Mouse (Mus musculus) ES-Bruce4 (cell line): ENCODE results near the gene Ccdc71. TPM values are rescaled to one million over a fixed set of nuclear protein-coding genes. Genes with fewer than 3 reads are reported as not detected.
A peak's percentile ranks its signal among the peaks of the same experiment; 100 is the strongest.

ENCODE experiments used
- H3K27ac ChIP-seq: 2 replicates; pipeline ENCODE4 v1.5.1; 2012; ENCODE audit warnings: low read length, inconsistent platforms; ENCODE audit not compliant: insufficient read depth
- H3K27me3 ChIP-seq: 2 replicates; pipeline ENCODE4 v1.6.1; 2012; ENCODE audit warnings: mild to moderate bottlenecking, low read length, inconsistent platforms; ENCODE audit not compliant: control insufficient read depth, poor library complexity, insufficient read depth, severe bottlenecking
- H3K36me3 ChIP-seq: 2 replicates; pipeline ENCODE4 v1.6.1; 2012; ENCODE audit warnings: inconsistent platforms, mild to moderate bottlenecking, low read length, moderate library complexity; ENCODE audit not compliant: control insufficient read depth, poor library complexity, insufficient read depth, severe bottlenecking
- H3K4me1 ChIP-seq: one replicate; pipeline ENCODE4 v1.8.1; 2011; ENCODE audit warnings: low read length; ENCODE audit not compliant: control insufficient read depth, insufficient read depth
- H3K4me3 ChIP-seq: 2 replicates; pipeline ENCODE4 v1.5.1; 2011; ENCODE audit warnings: low read depth, mild to moderate bottlenecking, low read length
- H3K9ac ChIP-seq: 2 replicates; pipeline ENCODE4 v1.6.1; 2012; ENCODE audit warnings: low read depth, mild to moderate bottlenecking, inconsistent platforms; ENCODE audit not compliant: poor library complexity, severe bottlenecking
- H3K9me3 ChIP-seq: replicated peaks from 2 replicates; pipeline ENCODE4 v1.6.1; 2012; ENCODE audit warnings: mild to moderate bottlenecking, low read length, inconsistent platforms; ENCODE audit not compliant: control insufficient read depth, poor library complexity, insufficient read depth, severe bottlenecking
- CTCF ChIP-seq: IDR thresholded peaks from one replicate; pipeline ENCODE4 v1.8.1; 2011; ENCODE audit warnings: low read depth, low read length
- EP300 ChIP-seq: IDR thresholded peaks from 2 replicates; pipeline ENCODE4 v1.6.1; 2011; ENCODE audit warnings: low read depth, low read length; ENCODE audit not compliant: insufficient read depth
- POLR2A ChIP-seq: IDR thresholded peaks from one replicate; pipeline ENCODE4 v1.8.1; 2011; ENCODE audit warnings: low read length; ENCODE audit not compliant: insufficient read depth
- polyA plus RNA-seq: library from polyadenylated mRNA; stranded (reverse); fragments of >200 nt; gene quantifications from 2 replicates; pipeline ENCODE4 v1.2.4, GENCODE M21; 2011; ENCODE audit warnings: low read depth; ENCODE audit not compliant: missing spikeins, insufficient read depth, insufficient read length

The Ccdc71 gene
- polyA plus RNA-seq, 1 experiment: 31.6 TPM

GRCm38 (mm10) chr9:108462192-108462591, 1.9 kb downstream of the Ccdc71 start:
- peaks cover 4% of the 10 kb centered on the region for H3K4me1 ChIP-seq
- H3K27me3 ChIP-seq: no peaks in the 10 kb centered on the region
- no peaks in the 10 kb centered on the region for H3K9me3 ChIP-seq
- H3K36me3 ChIP-seq: peaks cover 13% of the 10 kb centered on the region
- no peak overlapping the region for H3K9ac ChIP-seq
- H3K27ac ChIP-seq: no peak overlapping the region
- H3K4me3 ChIP-seq: no peak overlapping the region
- no peak for TF ChIP-seq CTCF
- TF ChIP-seq POLR2A: no peak

- TF ChIP-seq POLR2A: no peak
- TF ChIP-seq EP300: no peak
- no peak for TF ChIP-seq CTCF
- H3K4me1 ChIP-seq: peaks cover 2% of the 10 kb centered on the region
- H3K9me3 ChIP-seq: no peaks in the 10 kb centered on the region
- no peak overlapping the region for H3K9ac ChIP-seq
- no peak overlapping the region for H3K4me3 ChIP-seq
- H3K27ac ChIP-seq: no peak overlapping the region
- no peaks in the 10 kb centered on the region for H3K27me3 ChIP-seq
- peaks cover 13% of the 10 kb centered on the region for H3K36me3 ChIP-seq
Observed at GRCm38 (mm10) chr9:108463713-108464112, 3.4 kb downstream of the Ccdc71 start.

GRCm38 (mm10) chr9:108466219-108466618, 5.9 kb downstream of the Ccdc71 start:
- no peaks in the 10 kb centered on the region for H3K27me3 ChIP-seq
- peaks cover 13% of the 10 kb centered on the region for H3K36me3 ChIP-seq
- no peak overlapping the region for H3K4me3 ChIP-seq
- H3K4me1 ChIP-seq: peaks cover 4% of the 10 kb centered on the region
- H3K27ac ChIP-seq: no peak overlapping the region
- TF ChIP-seq EP300 (no peak), POLR2A (no peak), CTCF (no peak)
- no peak overlapping the region for H3K9ac ChIP-seq
- no peaks in the 10 kb centered on the region for H3K9me3 ChIP-seq

GRCm38 (mm10) chr9:108469430-108469829, 9.1 kb downstream of the Ccdc71 start:
- H3K27me3 ChIP-seq: no peaks in the 10 kb centered on the region

GRCm38 (mm10) chr9:108469845-108470244, 9.5 kb downstream of the Ccdc71 start:
- Histone ChIP-seq H3K9me3 (no peaks in the 10 kb centered on the region), H3K36me3 (no peaks in the 10 kb centered on the region), H3K9ac (no peak overlapping the region), H3K4me1 (peaks cover 2% of the 10 kb centered on the region), H3K27ac (no peak overlapping the region; the same call in 1 of the 2 replicates), H3K4me3 (no peak overlapping the region), H3K27me3 (no peaks in the 10 kb centered on the region)
- TF ChIP-seq CTCF: no peak
- TF ChIP-seq EP300: no peak
- TF ChIP-seq POLR2A: no peak

More at GRCm38 (mm10) chr9:108469430-108469829, 9.1 kb downstream of the Ccdc71 start:
- no peak overlapping the region for H3K9ac ChIP-seq
- peaks cover 2% of the 10 kb centered on the region for H3K4me1 ChIP-seq
- no peaks in the 10 kb centered on the region for H3K36me3 ChIP-seq
- TF ChIP-seq CTCF: no peak
- no peak for TF ChIP-seq EP300
- TF ChIP-seq POLR2A: no peak
- no peak overlapping the region for H3K4me3 ChIP-seq
- H3K27ac ChIP-seq: no peak overlapping the region
- no peaks in the 10 kb centered on the region for H3K9me3 ChIP-seq

- Histone ChIP-seq H3K4me3 (no peak overlapping the region), H3K9ac (no peak overlapping the region), H3K27me3 (no peaks in the 10 kb centered on the region), H3K9me3 (no peaks in the 10 kb centered on the region), H3K4me1 (peaks cover 3% of the 10 kb centered on the region), H3K36me3 (no peaks in the 10 kb centered on the region), H3K27ac (no peak overlapping the region)
- no peak for TF ChIP-seq EP300
- TF ChIP-seq CTCF: peak; percentile 29
- TF ChIP-seq POLR2A: no peak
Observed at GRCm38 (mm10) chr9:108474528-108474927, 14.2 kb downstream of the Ccdc71 start.
